Mouse (Mus musculus): ENCODE measurements around the gene Selenon. TPM values are rescaled to one million over a fixed set of nuclear protein-coding genes. Genes with fewer than 3 reads are reported as not detected.
"Not testable (repeated sequence)": the region's sequence is repeated elsewhere in the genome, so short reads cannot be mapped to it uniquely, and the experiment has no call there.

The Selenon gene
- total RNA-seq, 4 experiments from 2014 or later, result 17.1 to 20.4 (median 19.4) TPM

DNA sequence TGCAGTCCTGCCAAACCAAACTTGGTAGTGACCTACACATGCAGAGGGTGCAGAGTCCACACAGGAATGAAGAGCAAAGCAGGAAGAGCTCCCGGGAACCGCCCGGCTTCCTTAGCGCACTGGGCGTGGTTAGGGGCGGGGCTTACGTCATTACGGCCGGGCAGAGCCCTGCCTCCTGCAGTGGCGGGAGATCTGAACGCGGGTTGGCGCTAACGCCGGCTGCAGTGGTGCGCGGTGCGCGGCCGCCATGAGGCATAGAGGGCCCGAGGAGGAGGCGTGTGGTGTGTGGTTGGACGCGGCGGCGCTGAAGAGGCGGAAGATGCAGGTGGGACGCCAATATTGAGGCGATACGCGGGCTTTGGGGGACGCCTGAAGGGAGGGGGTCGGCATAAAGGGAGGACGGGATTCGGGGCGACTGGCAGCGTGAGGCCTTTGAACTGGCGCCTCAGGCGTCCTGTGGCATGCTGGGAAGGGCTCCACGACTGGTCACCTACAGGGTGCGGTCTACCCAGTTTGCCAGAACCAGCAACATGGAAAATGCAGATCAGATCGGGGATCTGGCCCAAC lies 41.0 kb downstream of the Selenon start, which contains the start of gene Aunip:
Gene Aunip (plus strand): TSS at position 155 of the 567 bp plus-strand sequence.
- DNase-seq (ENCODE audit: low spot score), result peak; percentile 84

DNA sequence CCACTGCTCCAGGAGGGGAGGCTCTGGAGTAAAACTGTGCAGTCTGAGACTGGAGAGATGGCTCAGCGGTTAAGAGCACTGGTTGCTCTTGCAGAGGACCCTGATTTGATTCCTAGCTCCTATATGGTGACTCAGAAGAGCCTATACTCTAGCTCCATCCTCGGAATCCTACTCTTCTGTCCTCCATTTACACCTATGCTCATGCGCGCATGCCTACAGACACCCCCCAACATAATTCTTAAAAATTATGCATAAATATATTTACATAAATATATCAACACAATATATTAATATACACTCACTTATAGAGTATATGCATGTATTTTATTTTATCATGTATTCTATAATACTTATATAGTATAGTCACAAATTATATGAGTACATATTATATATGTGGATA lies 41.6 kb downstream of the Selenon start:
- DNase-seq (ENCODE audit: low spot score), result no peak

DNA sequence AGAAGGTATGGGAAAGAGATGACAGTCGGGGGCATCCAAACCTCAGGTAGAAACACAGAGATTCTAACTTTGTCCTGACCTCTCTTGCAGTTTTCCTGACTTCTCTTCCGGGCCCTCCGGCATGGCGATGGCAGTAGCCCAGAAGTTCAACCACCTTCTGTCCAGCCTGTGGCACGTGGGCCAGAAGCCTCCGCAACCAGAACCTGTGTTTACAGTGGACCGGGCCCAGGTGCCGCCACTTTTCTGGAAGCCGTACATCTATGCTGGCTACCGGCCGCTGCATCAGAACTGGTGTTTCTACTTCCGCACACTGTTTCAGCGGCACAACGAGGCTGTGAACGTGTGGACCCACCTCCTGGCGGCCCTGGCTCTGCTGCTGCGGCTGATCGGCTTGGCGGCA lies 45.3 kb downstream of the Selenon start:
- DNase-seq (ENCODE audit: low spot score), result no peak

DNA sequence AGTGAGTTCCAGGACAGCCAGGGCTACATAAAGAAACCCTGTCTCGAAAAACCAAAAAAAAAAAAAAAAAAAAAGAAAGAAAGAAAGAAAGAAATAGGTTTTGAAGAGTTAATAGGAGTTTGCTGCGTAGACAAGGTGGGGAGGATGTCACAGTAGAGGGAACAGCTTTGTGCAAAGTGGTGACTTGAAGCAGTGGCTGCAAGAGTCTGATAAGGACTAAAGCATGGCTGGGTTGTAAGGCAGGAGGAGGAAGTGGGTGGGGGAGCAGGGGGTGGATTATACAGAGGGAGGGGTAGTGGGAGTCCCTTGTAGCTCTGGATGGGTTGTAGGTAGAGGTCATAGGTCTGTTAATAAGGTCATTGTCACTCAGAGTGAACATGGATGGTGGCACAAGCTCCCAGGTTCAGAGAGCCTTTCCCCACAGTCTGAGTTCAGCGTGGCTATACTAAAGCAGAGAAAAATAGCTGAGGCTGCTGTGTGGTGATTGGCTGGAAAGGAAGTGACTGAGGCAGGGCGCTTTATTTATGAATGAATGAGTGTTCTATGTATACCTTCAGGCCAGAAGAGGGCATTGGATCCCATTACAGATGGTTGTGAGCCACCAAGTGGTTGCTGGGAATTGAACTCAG lies 45.9 kb downstream of the Selenon start:
- no peak for DNase-seq (ENCODE audit: low spot score)

DNA sequence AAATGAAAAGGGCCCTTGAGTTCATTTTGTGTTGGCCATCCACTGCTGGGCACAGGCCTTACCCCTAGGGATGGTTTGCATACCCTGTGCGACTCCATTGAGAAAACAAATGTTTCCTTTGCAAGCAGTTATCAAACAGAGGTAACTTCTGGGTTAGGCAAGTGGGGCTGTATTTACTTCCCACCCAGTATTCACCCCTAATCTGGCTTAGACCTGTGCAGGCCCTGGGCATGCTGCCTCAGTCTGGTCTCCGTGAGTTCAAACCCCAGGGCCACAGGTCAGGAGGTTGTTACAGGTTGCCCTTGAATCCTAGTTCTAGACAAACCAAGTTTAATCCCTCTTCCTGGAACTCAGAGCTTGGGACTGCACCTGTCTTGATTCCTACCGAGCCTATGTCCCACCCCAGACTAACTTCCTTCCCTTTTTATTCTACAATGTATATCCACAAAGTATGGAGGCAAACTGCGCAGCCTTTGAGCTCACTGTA lies 46.6 kb downstream of the Selenon start:
- no peak for DNase-seq (ENCODE audit: low spot score)

DNA sequence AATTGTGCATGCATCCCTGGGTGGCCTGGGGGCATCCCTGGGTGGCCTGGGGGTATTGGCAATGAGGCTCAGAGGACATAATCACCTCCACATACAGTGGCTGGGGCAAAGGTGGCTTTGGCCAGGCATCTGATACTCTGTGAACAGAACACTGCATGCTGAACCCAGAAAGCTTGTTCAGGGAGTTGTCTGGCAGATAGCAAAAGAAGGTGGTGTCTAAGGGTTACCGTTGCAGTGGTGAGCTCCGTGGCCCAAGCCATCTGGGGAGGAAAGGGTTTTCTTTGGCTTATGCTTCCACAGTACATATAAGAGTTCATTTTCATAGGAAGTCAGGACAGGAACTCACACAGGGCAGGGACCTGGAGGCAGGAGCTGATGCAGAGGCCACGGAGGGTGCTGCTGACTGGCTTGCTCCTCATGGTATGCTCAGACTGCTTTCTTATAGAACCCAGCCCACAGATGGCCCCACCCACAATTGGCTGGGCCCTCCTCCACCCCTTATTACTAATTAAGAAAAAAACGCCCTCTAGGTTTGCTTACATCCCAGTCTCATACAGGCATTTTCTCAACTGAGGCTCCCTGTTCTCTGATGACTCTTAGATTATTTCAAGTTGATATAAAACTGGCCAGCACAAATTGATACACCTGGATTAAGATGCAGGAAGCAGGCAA lies 48.1 kb downstream of the Selenon start:
- no peak for DNase-seq (ENCODE audit: low spot score)

DNA sequence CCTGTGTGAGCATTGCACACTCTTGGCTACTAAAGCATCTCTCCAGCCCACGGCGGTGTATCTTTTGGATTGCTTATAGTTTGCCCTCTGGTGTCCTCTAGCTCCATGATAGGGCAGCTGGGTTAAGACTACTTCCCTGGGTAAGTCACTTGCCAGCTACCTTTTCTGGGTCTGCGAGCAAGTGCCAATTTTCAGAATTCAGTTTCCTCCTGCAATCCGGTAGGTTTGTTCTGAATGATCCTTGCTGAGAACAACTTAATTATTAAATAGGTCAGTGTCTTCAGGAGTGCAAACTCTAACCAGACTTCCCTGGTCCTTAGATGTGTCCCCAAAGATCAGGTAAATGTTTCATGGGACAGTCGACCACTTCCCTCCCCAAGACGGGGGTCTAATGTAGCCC lies 50.9 kb downstream of the Selenon start:
- no peak for DNase-seq (ENCODE audit: low spot score)

DNA sequence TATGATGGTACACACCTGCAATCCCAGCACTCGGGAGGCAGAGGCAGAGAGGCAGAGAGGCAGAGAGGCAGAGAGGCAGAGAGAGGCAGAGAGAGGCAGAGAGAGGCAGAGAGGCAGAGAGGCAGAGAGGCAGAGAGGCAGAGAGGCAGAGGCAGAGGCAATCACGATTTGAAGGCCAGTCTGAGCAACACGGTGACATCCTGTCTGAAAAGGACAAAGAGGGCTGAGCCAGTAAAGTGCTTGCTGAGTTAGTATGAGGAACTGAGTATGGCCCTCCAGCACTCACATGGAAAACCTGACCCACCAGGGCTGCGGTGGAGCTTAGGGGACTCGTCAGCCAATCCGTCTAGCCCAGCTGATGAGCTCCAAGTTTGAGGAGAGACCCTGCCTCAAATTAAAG lies 53.0 kb downstream of the Selenon start:
- not testable (repeated sequence) for DNase-seq (ENCODE audit: low spot score)

DNA sequence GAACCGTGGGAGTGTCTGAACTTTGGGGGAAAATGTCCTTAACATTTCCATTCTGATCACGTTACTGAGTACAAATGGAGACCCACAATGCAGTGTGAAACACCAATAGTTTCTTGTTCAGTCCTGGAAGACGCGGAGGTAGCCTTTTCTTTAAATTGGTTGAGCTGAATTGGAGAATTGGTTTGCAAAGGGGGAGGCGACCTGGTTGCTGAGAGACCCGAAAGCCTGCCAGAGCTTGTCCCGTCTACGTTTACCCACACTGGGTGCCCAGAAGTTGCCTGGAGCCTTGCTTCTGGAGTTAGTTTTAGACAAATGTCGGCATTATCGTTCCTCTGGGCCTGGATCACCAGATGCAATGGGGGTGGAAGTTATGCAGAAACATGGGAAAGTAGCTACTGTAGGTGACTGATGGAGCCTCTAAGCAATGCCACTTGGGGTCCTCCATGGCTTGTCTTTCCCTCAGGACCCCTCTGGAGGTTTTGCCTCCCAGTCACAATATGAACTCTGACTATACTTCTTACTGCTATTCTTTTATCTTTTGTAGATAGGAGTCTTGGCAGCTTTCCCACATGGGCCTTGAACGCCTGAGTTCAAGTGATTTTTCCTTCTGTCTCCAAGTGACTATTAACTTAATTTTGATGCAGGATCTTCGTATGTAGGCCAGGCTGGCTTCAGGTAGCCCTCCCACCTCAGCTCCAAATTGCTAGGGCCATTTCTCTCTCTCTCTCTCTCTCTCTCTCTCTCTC lies 53.8 kb downstream of the Selenon start:
- no peak for DNase-seq (ENCODE audit: low spot score)

DNA sequence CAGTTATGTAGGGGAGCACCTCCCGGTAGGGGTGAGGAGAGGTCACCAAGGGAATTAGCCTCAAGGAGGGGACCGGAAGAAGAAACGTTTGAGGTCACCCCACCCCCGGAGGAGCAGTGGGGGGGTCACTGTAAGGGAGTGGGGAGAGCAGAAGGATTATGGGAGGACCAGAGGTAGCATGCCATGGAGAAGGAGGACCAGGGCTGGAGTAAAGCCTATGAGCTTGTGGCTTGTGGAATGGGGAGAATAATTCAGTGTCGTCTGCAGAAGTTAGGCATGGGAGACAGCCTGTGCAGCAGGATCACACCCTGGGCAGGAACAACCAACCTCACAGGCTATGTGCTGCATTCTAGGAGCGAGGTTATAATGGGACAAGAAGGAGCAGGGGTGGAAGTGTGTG lies 54.7 kb downstream of the Selenon start:
- DNase-seq (ENCODE audit: low spot score), result no peak

DNA sequence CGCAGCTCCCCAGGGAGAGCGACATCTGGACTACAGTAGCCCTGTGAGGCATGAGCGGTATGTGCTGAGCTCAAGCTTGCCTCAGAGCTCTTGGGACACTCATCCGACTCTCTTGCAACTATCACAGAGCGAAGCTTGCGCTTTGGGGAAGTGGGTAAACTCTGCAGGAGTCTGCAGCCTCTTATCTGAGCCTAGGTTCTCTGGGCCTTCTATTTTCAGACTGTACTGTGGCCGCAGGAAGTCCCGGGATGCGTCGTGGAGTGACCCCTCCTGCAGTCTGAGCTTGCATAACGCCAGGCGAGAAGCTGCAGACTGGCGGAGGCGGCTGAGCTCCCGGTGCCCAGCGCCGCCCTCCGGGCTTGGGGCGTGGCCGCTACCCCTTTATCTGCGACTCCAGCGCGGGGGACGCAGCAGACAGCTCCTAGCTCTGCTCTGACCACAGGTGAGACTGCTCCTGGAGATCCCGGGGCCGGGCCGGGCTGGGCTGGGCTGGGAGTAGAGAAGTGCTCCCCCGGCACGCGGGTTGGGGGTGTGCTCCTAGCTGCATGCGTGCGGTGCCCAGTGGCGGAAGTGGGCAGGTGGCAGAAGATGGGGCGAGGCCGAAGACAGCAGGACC lies 55.3 kb downstream of the Selenon start, which contains the start of gene Paqr7:
Gene Paqr7 (plus strand): TSS at position 103 of the 616 bp plus-strand sequence.
- DNase-seq (ENCODE audit: low spot score), result peak; percentile 66

DNA sequence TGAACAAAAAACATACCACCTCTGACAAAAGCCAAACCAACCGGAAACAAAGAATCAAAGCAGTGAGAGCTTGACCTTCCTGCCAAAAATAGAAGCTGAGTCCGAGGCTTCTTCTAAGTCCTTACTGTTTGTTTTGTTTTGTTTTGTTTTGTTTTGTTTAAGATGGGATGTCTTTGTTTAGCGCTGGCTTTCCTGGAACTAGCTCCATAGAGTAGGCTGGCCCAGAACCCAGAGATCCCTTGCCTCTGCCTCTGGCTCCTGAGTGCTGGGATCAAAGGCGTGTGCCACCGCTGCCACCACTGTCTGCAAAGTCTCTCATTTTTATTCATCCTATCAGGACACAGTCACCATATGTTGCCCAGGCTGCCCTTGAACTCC lies 56.4 kb downstream of the Selenon start:
- DNase-seq (ENCODE audit: low spot score), result no peak

DNA sequence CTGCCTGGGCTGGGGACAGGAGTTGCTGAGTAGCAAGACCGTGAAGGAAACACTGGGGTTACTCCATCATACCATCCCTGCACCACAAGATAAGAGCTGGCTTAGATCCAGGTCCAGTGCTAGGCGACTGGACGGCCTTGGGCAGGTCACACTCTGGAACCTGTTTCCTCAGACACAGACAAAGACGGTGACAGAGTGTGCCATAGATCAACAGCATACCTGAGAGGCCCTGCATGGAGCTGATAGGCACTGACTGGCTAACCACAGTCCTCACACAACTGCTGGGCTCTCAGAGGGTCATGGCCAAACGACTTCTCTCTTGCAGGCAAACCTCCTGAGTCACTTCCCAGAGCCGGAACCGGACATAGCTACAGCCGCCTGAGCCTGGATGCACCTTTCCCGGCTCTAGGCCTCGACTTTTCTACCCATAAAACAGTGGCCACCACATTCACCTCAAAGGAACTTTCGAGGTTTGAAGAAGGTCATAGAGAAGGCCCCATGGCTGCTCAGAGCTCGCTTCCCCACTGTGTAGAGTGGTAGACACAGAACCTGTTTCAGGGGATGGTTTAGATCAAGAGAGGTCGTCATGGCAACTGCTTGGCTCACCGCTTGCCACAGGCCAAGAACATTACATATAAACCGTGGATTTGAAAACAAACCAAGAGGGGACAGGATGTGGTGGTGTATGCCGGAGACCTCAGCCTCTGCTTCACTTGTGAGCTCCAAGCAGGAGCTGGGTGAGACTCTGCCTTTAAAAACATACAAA lies 57.0 kb downstream of the Selenon start:
- DNase-seq (ENCODE audit: low spot score), result no peak

DNA sequence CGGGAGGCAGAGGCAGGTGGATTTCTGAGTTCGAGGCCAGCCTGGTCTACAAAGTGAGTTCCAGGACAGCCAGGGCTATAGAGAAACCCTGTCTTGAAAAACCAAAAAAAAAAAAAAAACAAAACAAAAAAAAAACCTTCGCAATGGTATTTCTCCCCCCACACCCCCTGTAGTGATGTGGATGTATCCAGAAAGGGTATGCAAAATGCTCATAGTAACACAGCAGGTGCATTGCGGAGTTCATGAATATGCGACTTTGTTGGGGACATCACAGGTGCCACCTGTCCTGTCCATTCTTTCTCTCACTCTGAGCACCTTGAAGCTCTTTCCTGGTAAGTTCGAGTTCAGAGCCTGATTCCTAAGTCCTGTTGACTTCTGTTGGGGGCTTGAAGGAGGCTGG lies 57.8 kb downstream of the Selenon start:
- DNase-seq (ENCODE audit: low spot score), result not testable (repeated sequence)

DNA sequence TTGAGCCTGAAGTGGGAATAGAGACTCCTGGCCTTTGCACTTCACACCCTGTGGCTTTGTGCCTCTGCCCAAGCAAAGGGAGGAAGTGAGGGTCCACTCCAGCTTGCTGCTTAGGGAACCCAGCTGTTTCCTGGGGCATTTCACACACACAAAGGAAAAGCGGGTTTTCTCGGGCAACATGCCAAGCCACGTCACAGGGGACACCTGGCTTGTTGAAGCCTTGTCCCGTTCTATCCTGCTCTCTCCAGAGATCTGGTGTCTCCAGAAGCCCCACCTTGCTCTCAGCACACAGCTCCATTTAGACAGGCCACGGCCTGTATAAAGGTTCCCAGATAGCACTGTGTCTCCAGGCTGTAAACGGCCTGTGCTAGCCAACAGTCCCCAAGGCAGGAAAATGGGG lies 60.2 kb downstream of the Selenon start:
- DNase-seq (ENCODE audit: low spot score), result no peak

DNA sequence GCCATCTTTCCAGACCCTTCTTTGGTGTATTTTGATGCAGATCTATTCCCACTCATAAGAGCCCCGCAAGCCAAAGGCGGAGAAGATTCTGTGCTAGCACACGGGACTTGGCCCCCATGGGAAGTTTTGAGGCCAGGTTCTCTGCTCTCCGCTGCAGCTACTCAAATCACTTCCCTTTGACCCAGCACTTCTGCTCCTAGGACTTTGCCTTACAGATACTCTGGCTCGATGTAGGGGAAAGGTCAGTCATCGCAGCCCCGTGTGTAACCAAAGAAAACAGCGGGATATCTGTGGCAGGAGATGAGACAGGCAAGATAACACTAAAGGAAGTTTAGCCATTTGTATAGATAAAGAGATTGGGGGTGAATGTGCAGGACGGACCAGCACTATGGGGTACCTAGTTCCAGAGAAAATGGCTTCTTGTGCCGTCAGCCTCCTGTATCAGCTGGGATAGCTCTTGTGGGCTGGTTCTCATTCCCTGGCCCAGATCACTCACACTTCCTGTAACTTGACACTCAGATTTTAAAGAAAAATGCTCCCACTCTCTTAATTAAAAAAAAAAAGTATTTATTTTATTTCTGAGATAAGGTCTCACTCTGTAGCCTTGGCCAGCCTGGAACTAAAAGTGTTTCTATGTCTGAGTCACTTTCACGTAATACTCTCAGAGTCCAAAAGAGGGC lies 61.8 kb downstream of the Selenon start:
- DNase-seq (ENCODE audit: low spot score), result no peak

DNA sequence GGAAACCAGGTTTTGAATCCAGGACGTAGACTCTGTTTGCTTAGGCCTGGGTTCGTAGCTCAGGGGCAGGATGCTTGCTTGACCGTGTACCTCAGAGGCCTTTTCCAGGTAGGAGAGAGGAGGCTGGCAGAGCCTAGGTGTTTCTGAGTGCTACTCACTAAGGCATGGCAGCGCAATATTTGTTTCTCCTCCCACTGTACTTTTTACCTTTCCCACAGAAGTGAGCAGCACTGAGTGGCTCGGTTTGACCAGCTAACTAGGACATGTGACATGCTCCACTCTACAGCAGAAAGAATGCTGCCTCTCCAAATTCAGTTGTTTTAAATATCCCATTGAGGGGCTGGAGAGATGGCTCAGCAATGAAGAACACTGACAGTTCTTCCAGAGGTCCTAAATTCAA lies 63.8 kb downstream of the Selenon start:
- no peak for DNase-seq (ENCODE audit: low spot score)
